Mouse (Mus musculus): ENCODE results near the gene Hnrnpdl.

- TF ChIP-seq CTCF (IDR thresholded peaks at IDR 0.05; ENCODE audit: extremely low read depth, insufficient read length, insufficient replicate concordance, low read depth, low read length) (no peak), POLR2A (IDR thresholded peaks at IDR 0.05; ENCODE audit: low read depth, low read length) (no peak)
Measured at GRCm38 (mm10) chr5:100079931-100080275, 40.4 kb upstream of the Hnrnpdl start.

Data from small intestine, adult 2 months (tissue).